Mouse (Mus musculus) mesoderm, embryonic 11.5 days (tissue): ENCODE measurements around the gene Cdh20.
"Not testable (repeated sequence)": the region's sequence is repeated elsewhere in the genome, so short reads cannot be mapped to it uniquely, and the experiment has no call there.

Source experiments
- DNase-seq: peaks from one replicate; pipeline ENCODE4 v3.0.0-alpha.2; 2012; ENCODE audit warnings: low read depth, low spot score

Gene Cdh20

GRCm38 (mm10) chr1:104916507-104916906, 148.2 kb downstream of the Cdh20 start:
- peak; percentile 5 for DNase-seq

- no peak for DNase-seq
Observed at GRCm38 (mm10) chr1:104917307-104917836, 149.0 kb downstream of the Cdh20 start.

GRCm38 (mm10) chr1:104933051-104933450, 164.7 kb downstream of the Cdh20 start:
- peak; percentile 20 for DNase-seq

- DNase-seq = no peak
Observed at GRCm38 (mm10) chr1:104936966-104937365, 168.6 kb downstream of the Cdh20 start.

- DNase-seq = no peak
Observed at GRCm38 (mm10) chr1:104939156-104939555, 170.8 kb downstream of the Cdh20 start.

GRCm38 (mm10) chr1:104944470-104945109, 176.3 kb downstream of the Cdh20 start:
- DNase-seq = peak; percentile 55

- no peak for DNase-seq
Observed at GRCm38 (mm10) chr1:104945110-104945489, 176.8 kb downstream of the Cdh20 start.

- not testable (repeated sequence) for DNase-seq
Observed at GRCm38 (mm10) chr1:104949640-104950039, 181.3 kb downstream of the Cdh20 start.

GRCm38 (mm10) chr1:104957046-104957445, 188.7 kb downstream of the Cdh20 start:
- DNase-seq = peak; percentile 44

GRCm38 (mm10) chr1:104961670-104962069, 193.3 kb downstream of the Cdh20 start:
- no peak for DNase-seq

GRCm38 (mm10) chr1:104962257-104962656, 193.9 kb downstream of the Cdh20 start:
- no peak for DNase-seq

GRCm38 (mm10) chr1:104979068-104979467, 210.7 kb downstream of the Cdh20 start:
- no peak for DNase-seq

- no peak for DNase-seq
Observed at GRCm38 (mm10) chr1:104980273-104980672, 211.9 kb downstream of the Cdh20 start.

GRCm38 (mm10) chr1:104986222-104986973, 218.1 kb downstream of the Cdh20 start:
- peak; percentile 82 for DNase-seq

GRCm38 (mm10) chr1:104987526-104987925, 219.2 kb downstream of the Cdh20 start:
- no peak for DNase-seq

- no peak for DNase-seq
Observed at GRCm38 (mm10) chr1:104992441-104992840, 224.1 kb downstream of the Cdh20 start.

GRCm38 (mm10) chr1:104993905-104994611, 225.7 kb downstream of the Cdh20 start:
- DNase-seq = peak; percentile 37

- no peak for DNase-seq
Observed at GRCm38 (mm10) chr1:104994612-104994986, 226.3 kb downstream of the Cdh20 start.

GRCm38 (mm10) chr1:104997814-104998213, 229.5 kb downstream of the Cdh20 start:
- no peak for DNase-seq

- peak; percentile 30 for DNase-seq
Observed at GRCm38 (mm10) chr1:105002179-105002578, 233.8 kb downstream of the Cdh20 start.

GRCm38 (mm10) chr1:105003786-105004185, 235.5 kb downstream of the Cdh20 start:
- no peak for DNase-seq

- no peak for DNase-seq
Observed at GRCm38 (mm10) chr1:105012616-105013015, 244.3 kb downstream of the Cdh20 start.
